Mouse (Mus musculus): ENCODE data around the gene 8030474K03Rik.

GRCm38 (mm10) chrX:101805512-101805911 lies 11.1 kb downstream of the 8030474K03Rik start:
- TF ChIP-seq POLR2A (IDR thresholded peaks at IDR 0.05; ENCODE audit: low read depth, low read length) (no peak), CTCF (IDR thresholded peaks at IDR 0.05; ENCODE audit: extremely low read depth, insufficient read length, insufficient replicate concordance, low read depth, low read length) (no peak)

All from small intestine, adult 2 months (tissue).